Mouse (Mus musculus): Measurements from ENCODE around the gene Erich4. TPM values are rescaled to one million over a fixed set of nuclear protein-coding genes. Genes with fewer than 3 reads are reported as not detected.
"Not testable (repeated sequence)": the region's sequence is repeated elsewhere in the genome, so short reads cannot be mapped to it uniquely, and the experiment has no call there.

Erich4 gene
- polyA plus RNA-seq, 1 experiment, result not detected

DNA sequence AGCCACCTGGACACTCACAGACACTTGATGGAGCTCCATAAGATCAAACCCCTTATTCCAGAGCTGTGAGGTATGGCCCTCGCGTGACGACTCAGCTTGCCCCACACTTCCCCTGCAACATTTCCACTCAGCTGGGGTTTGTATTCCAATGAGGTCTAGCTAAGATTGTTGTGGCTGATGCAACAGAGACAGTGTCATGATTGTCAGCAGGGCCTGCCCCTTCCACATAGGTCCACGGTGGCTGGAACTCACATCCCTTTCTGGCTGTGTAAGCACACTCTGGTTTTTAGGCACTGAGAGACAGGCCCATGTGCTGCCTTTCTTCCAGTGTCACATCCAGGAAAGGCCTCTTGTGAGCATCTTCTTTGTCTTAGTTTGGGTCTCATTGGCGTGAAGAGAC lies 31.0 kb downstream of the Erich4 start:
- no peak for TF ChIP-seq POLR2A (IDR thresholded peaks at IDR 0.05; ENCODE audit: control insufficient read depth, extremely low read depth, insufficient read depth, low read length, poor library complexity)
- TF ChIP-seq CTCF (IDR thresholded peaks at IDR 0.05; ENCODE audit: borderline replicate concordance, control insufficient read depth, extremely low read depth, insufficient read depth, low read length, poor library complexity), result no peak
- Histone ChIP-seq H3K27ac (ENCODE audit: control insufficient read depth, insufficient read depth, low read length) (no peak overlapping the region), H3K27me3 (ENCODE audit: control insufficient read depth, insufficient read depth, low read length) (no peaks in the 10 kb centered on the region), H3K36me3 (ENCODE audit: control insufficient read depth, insufficient read depth, low read length) (no peaks in the 10 kb centered on the region), H3K4me1 (replicated peaks; ENCODE audit: control insufficient read depth, insufficient read depth, low read length) (no peaks in the 10 kb centered on the region), H3K4me3 (ENCODE audit: control insufficient read depth, insufficient read depth, low read length) (no peak overlapping the region)
- DNase-seq, result no peak
- WGBS, result 94% methylated on average over 5 of the region's 5 CpGs

DNA sequence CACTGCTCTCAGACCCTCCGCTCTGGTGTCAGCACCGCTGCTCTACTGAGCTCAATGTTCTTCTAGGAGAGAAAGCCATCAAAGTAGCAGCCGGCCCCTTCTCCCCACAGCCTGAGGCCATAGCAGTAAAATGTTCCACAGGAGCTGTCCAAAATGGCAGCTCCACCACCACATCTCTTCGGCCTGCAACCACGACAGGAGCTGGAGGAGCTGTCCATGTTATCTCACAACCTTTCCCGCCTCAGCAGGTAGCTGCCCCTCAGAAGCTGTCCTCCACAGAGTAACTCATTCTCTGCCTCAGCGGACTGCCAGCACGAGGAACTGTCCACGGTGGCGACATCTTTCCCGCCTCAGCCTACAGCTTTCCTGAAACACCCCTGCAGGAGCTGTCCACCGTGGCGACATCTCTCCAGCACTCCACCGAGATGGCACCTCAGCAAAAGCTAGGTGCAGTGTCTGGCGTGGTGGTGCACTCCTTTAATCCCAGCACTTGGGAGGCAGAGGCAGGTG lies 33.3 kb downstream of the Erich4 start:
- Histone ChIP-seq H3K27me3 (ENCODE audit: control insufficient read depth, insufficient read depth, low read length) (no peaks in the 10 kb centered on the region), H3K4me3 (ENCODE audit: control insufficient read depth, insufficient read depth, low read length) (no peak overlapping the region), H3K27ac (ENCODE audit: control insufficient read depth, insufficient read depth, low read length) (no peak overlapping the region), H3K36me3 (ENCODE audit: control insufficient read depth, insufficient read depth, low read length) (no peaks in the 10 kb centered on the region), H3K4me1 (replicated peaks; ENCODE audit: control insufficient read depth, insufficient read depth, low read length) (peaks cover 3% of the 10 kb centered on the region)
- no peak for DNase-seq
- 96% methylated on average over 15 of the region's 15 CpGs for WGBS
- TF ChIP-seq POLR2A (IDR thresholded peaks at IDR 0.05; ENCODE audit: control insufficient read depth, extremely low read depth, insufficient read depth, low read length, poor library complexity), result no peak
- no peak for TF ChIP-seq CTCF (IDR thresholded peaks at IDR 0.05; ENCODE audit: borderline replicate concordance, control insufficient read depth, extremely low read depth, insufficient read depth, low read length, poor library complexity)

DNA sequence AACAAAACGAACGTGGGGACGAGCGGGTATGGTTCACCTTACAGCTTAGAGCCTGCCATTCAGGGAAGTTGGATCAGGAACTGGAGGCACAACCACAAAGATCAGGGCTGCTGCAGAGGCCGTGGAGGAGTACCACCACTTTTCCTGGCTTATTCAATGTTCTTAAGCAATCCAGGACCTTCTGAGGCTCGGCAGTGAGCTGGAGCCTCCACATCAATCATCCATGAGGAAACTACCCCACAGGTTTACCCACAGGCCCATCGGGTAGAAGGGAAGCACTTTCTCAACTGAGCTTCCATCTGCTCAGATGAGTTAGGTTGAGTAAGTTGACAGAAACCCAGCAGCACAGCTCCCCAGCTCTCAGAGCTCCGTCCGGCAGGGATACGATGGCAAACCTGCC lies 36.3 kb downstream of the Erich4 start:
- H3K27me3 ChIP-seq (ENCODE audit: control insufficient read depth, insufficient read depth, low read length), result no peaks in the 10 kb centered on the region
- TF ChIP-seq CTCF (IDR thresholded peaks at IDR 0.05; ENCODE audit: borderline replicate concordance, control insufficient read depth, extremely low read depth, insufficient read depth, low read length, poor library complexity) (no peak), POLR2A (IDR thresholded peaks at IDR 0.05; ENCODE audit: control insufficient read depth, extremely low read depth, insufficient read depth, low read length, poor library complexity) (no peak)
- no peak overlapping the region for H3K4me3 ChIP-seq (ENCODE audit: control insufficient read depth, insufficient read depth, low read length)
- no peak for DNase-seq
- no peaks in the 10 kb centered on the region for H3K36me3 ChIP-seq (ENCODE audit: control insufficient read depth, insufficient read depth, low read length)
- H3K4me1 ChIP-seq (replicated peaks; ENCODE audit: control insufficient read depth, insufficient read depth, low read length), result peaks cover 24% of the 10 kb centered on the region
- H3K27ac ChIP-seq (ENCODE audit: control insufficient read depth, insufficient read depth, low read length), result no peak overlapping the region
- WGBS, result 89% methylated on average over 10 of the region's 10 CpGs

DNA sequence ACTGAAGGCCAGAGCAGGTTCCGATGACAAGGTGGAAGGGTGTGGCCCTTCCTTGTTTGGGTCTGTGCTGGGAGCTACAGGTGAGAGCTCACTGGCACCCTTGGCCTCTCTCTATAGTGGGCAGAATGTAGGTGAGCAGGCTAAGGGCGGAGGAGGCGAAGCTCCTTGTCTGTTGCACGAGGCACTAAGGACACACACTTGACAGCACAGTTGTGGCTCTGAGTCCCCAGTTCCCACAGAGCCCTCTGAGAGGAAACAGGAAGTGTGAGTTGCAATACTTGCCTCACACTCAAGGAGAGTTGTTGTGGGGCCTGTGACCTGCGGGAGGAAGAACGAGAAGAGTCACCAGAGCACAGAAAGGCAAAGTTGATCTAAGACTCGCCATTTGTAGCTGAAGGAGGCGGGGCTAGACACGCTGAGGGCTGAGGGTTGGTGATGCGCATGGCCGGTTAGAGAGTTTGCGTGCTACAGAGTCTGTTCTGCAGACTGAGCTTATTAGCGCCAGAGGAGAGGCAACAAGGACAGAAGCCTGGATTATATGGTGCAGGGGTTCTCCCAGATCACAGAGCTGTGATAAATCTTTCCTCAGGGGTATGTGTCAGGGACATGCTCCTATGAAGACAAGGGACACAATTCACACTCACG lies 38.8 kb downstream of the Erich4 start:
- Histone ChIP-seq H3K4me1 (replicated peaks; ENCODE audit: control insufficient read depth, insufficient read depth, low read length) (peaks cover 24% of the 10 kb centered on the region), H3K27ac (ENCODE audit: control insufficient read depth, insufficient read depth, low read length) (peak overlapping the region; percentile 87)
- not testable (repeated sequence) for H3K36me3 ChIP-seq (ENCODE audit: control insufficient read depth, insufficient read depth, low read length); H3K27me3 ChIP-seq (ENCODE audit: control insufficient read depth, insufficient read depth, low read length); H3K4me3 ChIP-seq (ENCODE audit: control insufficient read depth, insufficient read depth, low read length)
- DNase-seq, result peak; percentile 27
- 55% methylated on average over 14 of the region's 14 CpGs for WGBS

DNA sequence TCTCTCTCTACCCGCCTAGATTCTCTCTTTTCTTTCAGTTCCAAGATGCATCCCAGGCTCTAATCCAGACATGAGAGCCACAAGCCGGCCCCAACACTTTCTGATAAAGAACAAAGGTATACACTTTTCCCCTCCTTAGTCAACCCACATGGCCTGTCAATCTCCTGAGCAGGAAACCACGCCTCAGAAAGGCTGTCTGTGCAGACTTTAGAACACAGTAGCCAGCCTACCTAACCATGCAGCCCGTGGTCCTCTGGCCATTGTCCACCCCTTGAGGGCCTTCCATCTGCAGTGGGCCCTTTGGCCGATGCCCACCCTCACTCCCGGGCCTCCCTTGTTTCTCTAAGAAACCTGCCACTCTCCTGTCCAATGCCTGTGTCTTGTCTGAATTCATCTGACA lies 39.4 kb downstream of the Erich4 start:
- Histone ChIP-seq H3K27ac (ENCODE audit: control insufficient read depth, insufficient read depth, low read length) (peak overlapping the region; percentile 87), H3K4me1 (replicated peaks; ENCODE audit: control insufficient read depth, insufficient read depth, low read length) (peaks cover 24% of the 10 kb centered on the region)
- not testable (repeated sequence) for H3K27me3 ChIP-seq (ENCODE audit: control insufficient read depth, insufficient read depth, low read length); H3K36me3 ChIP-seq (ENCODE audit: control insufficient read depth, insufficient read depth, low read length); H3K4me3 ChIP-seq (ENCODE audit: control insufficient read depth, insufficient read depth, low read length); DNase-seq
- WGBS, result 39% methylated on average over 6 of the region's 6 CpGs

DNA sequence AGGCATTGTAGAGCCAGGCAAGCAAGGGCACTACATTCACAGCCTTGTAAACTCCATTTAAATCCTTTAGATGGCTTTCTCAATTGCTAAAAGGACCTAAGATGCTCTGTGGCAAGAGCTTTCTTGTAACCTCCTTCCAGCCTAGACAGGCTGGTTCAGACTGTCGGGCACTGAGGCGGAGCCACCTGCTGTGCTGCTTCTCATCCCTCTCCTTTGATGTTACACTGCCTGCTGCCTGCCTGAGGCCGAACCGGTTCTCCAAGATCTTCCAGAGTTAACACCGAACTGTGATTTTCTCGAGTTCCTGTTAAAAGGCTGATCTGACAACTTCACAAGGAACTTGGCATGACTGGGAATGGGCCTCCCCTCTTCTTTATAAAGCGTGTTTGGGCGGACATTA lies 39.8 kb downstream of the Erich4 start:
- no peak for TF ChIP-seq CTCF (IDR thresholded peaks at IDR 0.05; ENCODE audit: borderline replicate concordance, control insufficient read depth, extremely low read depth, insufficient read depth, low read length, poor library complexity)
- no peak for TF ChIP-seq POLR2A (IDR thresholded peaks at IDR 0.05; ENCODE audit: control insufficient read depth, extremely low read depth, insufficient read depth, low read length, poor library complexity)
- Histone ChIP-seq H3K27me3 (ENCODE audit: control insufficient read depth, insufficient read depth, low read length) (no peaks in the 10 kb centered on the region), H3K4me1 (replicated peaks; ENCODE audit: control insufficient read depth, insufficient read depth, low read length) (peaks cover 24% of the 10 kb centered on the region), H3K27ac (ENCODE audit: control insufficient read depth, insufficient read depth, low read length) (no peak overlapping the region; the same call in 1 of the 2 replicates), H3K4me3 (ENCODE audit: control insufficient read depth, insufficient read depth, low read length) (no peak overlapping the region), H3K36me3 (ENCODE audit: control insufficient read depth, insufficient read depth, low read length) (no peaks in the 10 kb centered on the region)
- peak; percentile 33 for DNase-seq
- 29% methylated on average over 8 of the region's 8 CpGs for WGBS

DNA sequence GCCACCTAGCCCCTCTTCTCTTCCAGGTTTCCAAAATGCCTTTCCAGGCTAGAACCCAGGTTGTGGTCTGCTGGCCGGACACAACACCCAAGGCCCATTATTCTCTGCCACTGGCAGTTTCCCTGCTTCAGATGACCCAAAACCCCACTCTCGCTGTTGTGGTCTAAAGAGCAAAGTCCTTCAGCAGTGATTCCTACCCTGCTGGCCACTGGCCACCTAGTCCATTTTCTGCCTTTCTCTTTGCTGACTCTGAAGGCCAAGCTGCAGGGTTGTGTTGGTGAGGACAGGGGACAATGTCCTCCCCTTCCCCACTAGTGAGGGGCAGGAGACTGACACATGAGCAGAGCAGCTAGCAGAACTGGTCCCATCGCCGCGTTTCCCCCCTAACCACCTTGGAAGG lies 40.6 kb downstream of the Erich4 start:
- Histone ChIP-seq H3K4me3 (ENCODE audit: control insufficient read depth, insufficient read depth, low read length) (no peak overlapping the region), H3K27ac (ENCODE audit: control insufficient read depth, insufficient read depth, low read length) (no peak overlapping the region), H3K36me3 (ENCODE audit: control insufficient read depth, insufficient read depth, low read length) (no peaks in the 10 kb centered on the region), H3K27me3 (ENCODE audit: control insufficient read depth, insufficient read depth, low read length) (no peaks in the 10 kb centered on the region), H3K4me1 (replicated peaks; ENCODE audit: control insufficient read depth, insufficient read depth, low read length) (peaks cover 24% of the 10 kb centered on the region)
- DNase-seq, result no peak
- TF ChIP-seq POLR2A (IDR thresholded peaks at IDR 0.05; ENCODE audit: control insufficient read depth, extremely low read depth, insufficient read depth, low read length, poor library complexity), result no peak
- TF ChIP-seq CTCF (IDR thresholded peaks at IDR 0.05; ENCODE audit: borderline replicate concordance, control insufficient read depth, extremely low read depth, insufficient read depth, low read length, poor library complexity), result no peak
- WGBS, result 91% methylated on average over 5 of the region's 5 CpGs

DNA sequence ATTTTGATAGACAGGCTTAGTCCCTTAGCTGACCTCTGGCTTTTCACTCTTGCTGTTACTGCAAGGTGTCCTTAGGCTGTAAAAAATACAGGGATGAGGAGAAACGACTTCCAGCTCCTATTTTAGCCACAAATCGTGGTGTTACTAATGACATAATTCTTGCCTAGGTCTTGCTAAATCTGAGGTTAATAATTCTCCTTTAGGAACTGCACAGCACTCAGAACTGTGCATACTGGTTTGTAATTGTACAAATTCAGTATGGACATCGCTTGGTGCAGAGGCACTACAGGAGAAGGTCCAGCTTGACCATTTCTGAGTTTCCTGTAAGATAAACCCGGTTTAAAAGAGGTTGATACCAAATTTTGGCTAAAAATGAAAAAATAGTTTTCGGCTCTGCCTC lies 41.9 kb downstream of the Erich4 start:
- WGBS, result 90% methylated on average over 5 of the region's 5 CpGs
- DNase-seq, result not testable (repeated sequence)

More for the DNA sequence above, 41.9 kb downstream of the Erich4 start:
- not testable (repeated sequence) for H3K36me3 ChIP-seq (ENCODE audit: control insufficient read depth, insufficient read depth, low read length); H3K4me3 ChIP-seq (ENCODE audit: control insufficient read depth, insufficient read depth, low read length); H3K27me3 ChIP-seq (ENCODE audit: control insufficient read depth, insufficient read depth, low read length); H3K27ac ChIP-seq (ENCODE audit: control insufficient read depth, insufficient read depth, low read length)
- H3K4me1 ChIP-seq (replicated peaks; ENCODE audit: control insufficient read depth, insufficient read depth, low read length), result peaks cover 24% of the 10 kb centered on the region
